Mouse (Mus musculus): ENCODE results near the gene Aurka. TPM values are rescaled to one million over a fixed set of nuclear protein-coding genes. Genes with fewer than 3 reads are reported as not detected.
A peak's percentile ranks its signal among the peaks of the same experiment; 100 is the strongest.

Aurka gene
- total RNA-seq, 2 experiments from 2014 or later: 1.8 to 2.1 TPM

GRCm38 (mm10) chr2:172344669-172345068 is 25.7 kb downstream of the Aurka start:
- DNase-seq (ENCODE audit: low spot score in 2 of 2): no peak
- intact Hi-C loops (cut with DNase I): no loop called here

DNA sequence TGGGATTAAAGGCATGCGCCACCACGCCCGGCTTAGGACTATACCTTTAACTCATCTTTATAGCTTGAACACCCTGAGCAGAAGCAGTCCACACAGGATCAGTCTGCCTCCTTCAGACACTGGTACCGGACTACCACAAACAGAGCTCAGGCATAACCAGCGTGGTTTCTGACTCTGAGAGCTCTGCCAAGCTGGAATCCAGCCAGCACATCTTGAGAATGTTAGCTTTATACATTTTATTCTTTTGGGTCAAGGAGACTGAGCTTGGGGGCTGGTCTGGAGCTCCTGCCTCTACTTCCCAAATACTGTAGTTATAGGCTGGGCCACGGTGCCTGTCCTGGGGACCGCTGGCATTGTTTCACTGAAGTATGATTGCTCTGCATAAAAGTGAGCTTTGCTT is 26.6 kb downstream of the Aurka start:
- DNase-seq (ENCODE audit: low spot score in 2 of 2): no peak
- intact Hi-C loops (cut with DNase I): no loop called here

GRCm38 (mm10) chr2:172341606-172342005 is 28.7 kb downstream of the Aurka start:
- DNase-seq (ENCODE audit: low spot score in 2 of 2): no peak
- intact Hi-C loops (cut with DNase I): no loop called here

GRCm38 (mm10) chr2:172340936-172341335 is 29.4 kb downstream of the Aurka start:
- DNase-seq (ENCODE audit: low spot score in 2 of 2): no peak
- intact Hi-C loops (cut with DNase I): no loop called here

DNA sequence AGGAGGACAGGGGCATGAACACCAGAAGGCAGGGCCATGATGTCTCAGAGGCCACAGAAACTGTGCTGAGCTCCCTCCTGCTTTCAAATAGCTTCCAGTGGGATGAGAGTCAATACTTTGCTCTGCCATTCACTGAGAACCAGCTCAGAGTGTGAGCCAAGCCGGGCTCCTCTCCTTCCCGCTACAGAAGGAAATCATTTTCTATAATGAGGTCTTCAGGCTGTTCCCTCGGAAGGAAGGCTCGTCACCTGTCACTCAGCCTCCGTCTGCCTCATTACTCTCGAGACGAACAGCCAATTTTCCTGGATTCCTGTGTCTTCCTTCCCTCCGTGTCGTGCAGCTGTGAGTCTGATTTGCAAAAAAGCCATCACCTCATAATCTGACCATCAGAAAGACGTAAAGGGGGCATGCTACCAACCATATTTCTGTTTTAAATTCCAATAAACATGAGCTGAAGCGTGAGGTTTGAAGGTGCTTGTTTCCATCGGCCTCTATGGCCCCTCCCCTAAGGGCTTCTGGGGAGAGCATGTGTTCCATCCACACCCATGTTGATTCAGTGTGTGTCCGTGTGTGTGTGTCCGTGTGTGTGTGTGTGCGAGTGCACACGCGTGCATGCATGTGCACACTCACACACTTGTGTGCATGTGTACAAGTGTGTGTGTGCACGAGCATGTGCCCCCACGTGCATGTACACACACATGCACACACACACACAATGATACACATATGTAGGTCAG is 32.0 kb downstream of the Aurka start:
- intact Hi-C loops (cut with DNase I): loop anchor here (10.0 kb wide), 1 partner anchor 1454 kb away; no protein-coding TSS in a partner anchor

GRCm38 (mm10) chr2:172329179-172329578 is 41.2 kb downstream of the Aurka start:
- intact Hi-C loops (cut with DNase I): loop anchor here (1.0 kb wide), 2 partner anchors 81 to 102 kb away; partner anchors contain the start of gene Mc3r
- peak; percentile 85 to 90 for DNase-seq (ENCODE audit: low spot score in 2 of 2)

More for the DNA sequence above, 32.0 kb downstream of the Aurka start:
- DNase-seq (ENCODE audit: low spot score in 2 of 2): no peak

DNA sequence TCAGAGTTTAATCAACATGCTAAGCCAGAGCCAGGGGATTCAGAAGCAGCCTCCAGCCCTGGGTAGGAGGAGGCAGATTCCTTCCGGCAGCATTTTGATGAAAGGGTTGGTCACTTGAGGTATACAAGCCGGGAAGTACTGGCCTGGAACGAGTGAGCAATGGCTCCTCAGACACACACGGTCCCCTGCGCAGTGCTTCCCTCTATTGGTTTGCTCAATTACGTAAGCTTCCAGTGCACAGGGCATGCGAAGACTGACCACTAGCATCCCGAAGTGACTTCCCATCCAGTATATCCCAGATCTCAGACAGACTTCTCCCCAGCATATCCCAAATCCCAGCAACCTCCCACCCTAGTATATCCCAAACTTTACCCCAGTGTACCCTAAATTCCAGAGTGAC is 42.1 kb downstream of the Aurka start:
- intact Hi-C loops (cut with DNase I): no loop called here
- DNase-seq (ENCODE audit: low spot score in 2 of 2): no peak

DNA sequence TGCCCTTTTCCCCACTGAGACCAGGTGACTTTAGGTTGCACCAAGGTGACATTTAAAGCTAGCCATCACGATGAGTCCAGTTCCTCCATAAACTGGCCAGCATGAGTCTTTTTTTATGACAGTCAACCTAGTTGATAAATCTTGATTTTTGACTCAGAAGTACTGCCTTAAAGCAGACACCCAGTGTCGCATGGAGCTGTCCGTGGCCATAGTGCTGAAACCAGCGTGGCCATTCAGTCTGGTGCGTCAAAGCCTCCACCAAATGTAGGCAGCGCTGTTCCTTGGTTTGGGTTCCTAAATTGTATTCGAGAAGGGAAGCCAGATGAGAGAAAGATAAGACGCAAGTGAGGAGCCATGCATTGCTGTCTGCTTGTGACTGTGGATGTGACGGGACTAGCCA is 49.5 kb downstream of the Aurka start:
- DNase-seq (ENCODE audit: low spot score in 2 of 2): peak in 1 of 2 experiments; percentile 24

GRCm38 (mm10) chr2:172311731-172312130 is 58.6 kb downstream of the Aurka start:
- intact Hi-C loops (cut with DNase I): no loop called here
- DNase-seq (ENCODE audit: low spot score in 2 of 2): no peak

More for the DNA sequence above, 49.5 kb downstream of the Aurka start:
- intact Hi-C loops (cut with DNase I): no loop called here

DNA sequence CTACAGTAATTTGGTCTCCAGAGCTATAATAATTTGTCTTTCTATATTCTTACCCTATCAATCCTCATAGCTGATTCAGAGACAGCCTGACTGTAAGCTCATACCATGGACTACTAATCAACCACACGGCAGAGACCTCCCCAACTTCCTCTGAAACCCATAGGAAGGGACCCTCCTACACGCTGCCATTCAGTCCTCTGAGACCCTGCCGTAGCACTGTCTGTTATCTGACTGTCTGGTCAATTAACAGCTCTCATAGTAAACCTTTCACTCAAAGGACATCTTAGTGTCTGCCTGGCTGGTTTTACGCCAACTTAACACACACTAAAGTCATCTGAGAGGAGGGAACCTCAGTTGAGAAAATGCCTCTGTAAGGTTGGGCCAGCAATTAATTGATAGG is 63.8 kb downstream of the Aurka start:
- DNase-seq (ENCODE audit: low spot score in 2 of 2): no peak
- intact Hi-C loops (cut with DNase I): no loop called here

Other genes with a start within 250 kb of the Aurka start
- under 1 TPM; 0.13 to 0.44 TPM for gene Mc3r, start 122.0 kb downstream of the Aurka start, total RNA-seq (2021)
- 10 to 100 TPM; 13.9 to 15.8 TPM for gene Fam210b, start 25.0 kb downstream of the Aurka start, total RNA-seq (2021)
- gene Cstf1, start 146 bp upstream of the Aurka start, total RNA-seq (2021): 10 to 100 TPM; 22.5 to 25.4 TPM
- under 1 TPM; 0.53 to 0.85 TPM for gene Cass4, start 23.3 kb upstream of the Aurka start, total RNA-seq (2021)
- gene Rtf2, start 70.0 kb upstream of the Aurka start, total RNA-seq (2021): 10 to 100 TPM; 67.1 to 69.8 TPM
- gene Gcnt7, start 88.1 kb upstream of the Aurka start, total RNA-seq (2021): not detected
- not detected for gene Fam209, start 102.0 kb upstream of the Aurka start, total RNA-seq (2021)
- gene Tfap2c, start 179.1 kb upstream of the Aurka start, total RNA-seq (2021): under 1 TPM; 0.13 to 0.42 TPM

All from left cerebral cortex, postnatal 14 days (tissue).